Mouse (Mus musculus) heart, postnatal 36 days (tissue): ENCODE data around the gene Eps8l1. TPM values are rescaled to one million over a fixed set of nuclear protein-coding genes. Genes with fewer than 3 reads are reported as not detected.

ENCODE experiments used
- DNase-seq, 2 experiments: peaks; one replicate each; pipeline ENCODE4 v3.0.0; 2021 to 2022
- intact Hi-C: fragments of 180-260 bp; cut with DNase I; formaldehyde crosslinking; loops from one replicate; pipeline ENCODE4 v1.15.1; 2025
- total RNA-seq, 2 experiments: library from RNA; stranded (reverse); gene quantifications; 2 replicates each; pipeline ENCODE4 v1.2.3; 2021

Eps8l1 gene
- total RNA-seq, 2 experiments from 2014 or later = 1.5 to 3.5 TPM

DNA sequence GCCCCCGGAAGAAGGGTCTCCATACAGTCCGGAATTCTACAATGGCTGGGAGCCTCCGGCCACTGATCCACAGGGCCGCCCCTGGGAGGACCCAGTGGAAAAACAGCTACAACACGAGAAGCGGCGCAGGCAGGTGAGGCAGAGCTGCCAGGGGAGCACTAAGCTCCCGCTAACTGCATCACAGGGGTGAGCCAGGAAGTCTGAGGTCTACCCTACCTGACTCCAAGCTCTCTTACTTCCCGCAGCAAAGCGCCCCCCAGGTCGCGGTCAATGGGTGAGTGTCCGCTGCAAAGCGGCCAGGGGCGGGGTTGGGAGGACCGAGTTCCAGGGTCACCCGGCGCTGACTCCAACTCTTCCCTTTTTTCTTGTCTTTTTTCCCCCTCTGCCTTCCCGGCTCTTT lies 13.5 kb downstream of the Eps8l1 start:
- no peak for DNase-seq
- intact Hi-C loops = loop anchor here (2.0 to 5.0 kb wide), 3 partner anchors 177 to 372 kb away; no protein-coding TSS in a partner anchor

DNA sequence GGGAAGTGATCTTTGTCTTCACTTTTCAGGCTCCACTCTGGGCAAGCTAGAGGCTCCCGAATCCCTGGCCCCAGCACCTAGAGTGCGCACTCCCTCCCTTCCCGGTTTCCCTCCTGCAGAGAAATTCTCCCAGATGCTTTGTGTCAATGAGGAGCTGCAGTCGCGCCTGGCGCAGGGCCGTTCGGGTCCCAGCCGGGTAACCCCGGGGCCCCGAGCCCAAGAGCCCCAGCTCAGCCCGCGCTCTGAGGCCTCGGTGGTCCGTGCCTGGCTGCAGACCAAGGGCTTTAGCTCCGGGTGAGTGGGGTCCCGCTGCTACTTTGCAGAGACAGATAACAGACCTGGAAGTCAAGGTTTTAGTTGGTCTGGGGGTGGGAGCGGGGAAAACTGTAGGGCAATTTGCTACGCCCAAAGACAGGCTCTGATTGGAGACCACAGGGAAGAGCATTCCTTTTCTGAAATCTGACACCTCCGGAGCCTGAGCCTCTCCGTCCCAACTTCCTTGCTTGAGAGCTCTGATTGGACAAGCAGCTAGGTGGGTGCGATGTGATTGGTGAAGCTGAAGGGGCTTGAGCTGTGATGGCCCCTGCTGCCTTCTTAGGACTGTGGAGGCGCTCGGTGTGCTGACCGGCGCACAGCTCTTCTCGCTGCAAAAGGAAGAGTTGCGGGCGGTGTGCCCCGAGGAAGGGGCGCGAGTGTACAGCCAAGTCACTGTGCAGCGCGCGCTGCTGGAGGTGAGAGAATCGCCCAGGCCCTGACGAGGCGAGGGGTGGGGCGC lies 17.7 kb downstream of the Eps8l1 start:
- peak; percentile 72 to 78 for DNase-seq
- intact Hi-C loops = loop anchor here (2.0 to 5.0 kb wide), 2 partner anchors 34 to 47 kb away; partner anchors contain the start of gene Tnni3

DNA sequence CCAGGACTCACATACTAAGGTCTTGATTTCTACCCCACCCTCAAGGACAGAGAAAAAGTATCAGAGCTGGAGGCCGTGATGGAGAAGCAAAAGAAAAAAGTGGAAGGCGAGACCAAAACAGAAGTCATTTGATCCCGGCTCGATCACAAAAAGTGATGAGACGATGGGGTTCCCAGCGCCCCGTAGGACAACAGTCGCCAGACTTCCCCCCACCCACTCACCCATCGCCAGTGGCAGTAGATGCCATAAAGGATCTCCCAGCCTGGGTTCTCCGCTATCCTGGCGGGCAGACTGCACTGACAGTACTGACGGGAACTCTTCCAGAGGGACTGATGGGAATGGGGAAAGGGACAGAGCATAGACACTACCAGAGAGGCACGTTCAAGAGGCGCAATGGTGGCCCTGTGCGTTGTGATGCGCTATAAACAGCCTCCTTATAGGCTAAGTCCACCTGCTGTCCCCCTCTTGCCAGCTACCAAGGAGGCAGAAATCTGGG lies 18.4 kb downstream of the Eps8l1 start:
- intact Hi-C loops = loop anchor here (2.0 to 5.0 kb wide), 2 partner anchors 33 to 46 kb away; partner anchors contain the start of gene Tnni3
- DNase-seq = no peak

DNA sequence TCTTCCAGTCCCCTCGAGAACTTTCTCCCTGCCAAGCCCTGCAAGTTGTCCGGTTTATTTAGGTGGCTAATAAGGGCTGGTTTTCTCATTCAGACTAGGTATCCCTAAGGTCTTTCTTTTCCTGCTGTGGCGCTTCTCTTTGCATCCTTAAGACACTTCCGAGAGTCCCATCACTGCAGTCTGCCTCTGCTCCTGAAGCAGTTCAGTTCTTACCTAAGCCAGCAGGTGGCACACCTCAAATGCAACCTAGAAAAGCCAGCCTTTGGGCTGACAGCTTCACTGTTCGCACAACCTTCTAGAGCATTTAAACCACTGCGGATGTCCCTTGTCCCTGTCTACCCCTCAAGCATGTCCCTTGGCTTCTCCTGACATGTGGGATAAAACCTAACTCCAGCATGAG lies 19.2 kb downstream of the Eps8l1 start:
- intact Hi-C loops = loop anchor here (2.0 to 5.0 kb wide), 2 partner anchors 33 to 45 kb away; partner anchors contain the start of gene Tnni3
- DNase-seq = peak in 1 of 2 experiments; percentile 48

DNA sequence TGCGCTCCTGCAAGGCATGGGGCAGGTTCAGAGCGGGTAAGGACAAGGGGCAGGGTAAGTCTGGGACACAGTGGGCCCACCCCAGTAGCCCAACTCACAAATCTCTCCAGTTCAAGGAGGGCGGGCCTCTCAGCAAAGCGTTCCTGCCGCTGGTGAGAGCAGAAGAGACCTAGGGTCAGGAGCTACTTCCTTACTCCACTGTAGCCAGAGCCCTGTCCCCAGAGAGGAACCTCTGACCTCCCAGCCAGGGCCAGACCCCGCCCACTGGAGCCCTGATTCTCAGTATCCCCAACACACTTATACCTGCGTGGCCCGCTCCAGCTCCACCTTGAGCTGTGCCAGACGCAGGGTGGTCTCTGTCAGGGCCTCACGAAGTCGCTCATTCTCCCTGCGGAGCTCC lies 21.8 kb downstream of the Eps8l1 start:
- intact Hi-C loops = no loop called here
- DNase-seq = no peak

DNA sequence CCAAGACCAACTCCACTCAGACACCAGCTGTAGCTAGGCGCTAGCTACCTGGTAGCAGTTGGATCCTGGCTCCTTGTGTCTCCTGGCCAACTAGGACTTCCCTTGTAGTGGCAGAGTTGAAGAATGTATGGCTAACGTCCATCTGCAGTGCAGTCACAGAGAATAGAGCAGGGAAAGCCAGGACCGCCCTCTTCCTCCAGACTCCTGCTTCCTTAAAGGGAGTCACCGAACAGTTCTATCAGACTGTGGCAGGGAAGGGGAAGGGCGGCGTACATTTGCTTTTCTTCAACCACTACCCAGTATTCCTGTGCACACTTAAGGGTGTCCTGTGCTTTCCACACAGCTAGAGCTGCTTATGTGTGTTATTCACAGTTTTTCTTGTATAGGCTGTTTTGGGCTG lies 30.8 kb downstream of the Eps8l1 start:
- peak in 1 of 2 experiments; percentile 59 for DNase-seq
- intact Hi-C loops = loop anchor here (10.0 kb wide), 2 partner anchors 433 to 573 kb away; partner anchors contain the start of genes Nat14, Ssc5d and U2af2

DNA sequence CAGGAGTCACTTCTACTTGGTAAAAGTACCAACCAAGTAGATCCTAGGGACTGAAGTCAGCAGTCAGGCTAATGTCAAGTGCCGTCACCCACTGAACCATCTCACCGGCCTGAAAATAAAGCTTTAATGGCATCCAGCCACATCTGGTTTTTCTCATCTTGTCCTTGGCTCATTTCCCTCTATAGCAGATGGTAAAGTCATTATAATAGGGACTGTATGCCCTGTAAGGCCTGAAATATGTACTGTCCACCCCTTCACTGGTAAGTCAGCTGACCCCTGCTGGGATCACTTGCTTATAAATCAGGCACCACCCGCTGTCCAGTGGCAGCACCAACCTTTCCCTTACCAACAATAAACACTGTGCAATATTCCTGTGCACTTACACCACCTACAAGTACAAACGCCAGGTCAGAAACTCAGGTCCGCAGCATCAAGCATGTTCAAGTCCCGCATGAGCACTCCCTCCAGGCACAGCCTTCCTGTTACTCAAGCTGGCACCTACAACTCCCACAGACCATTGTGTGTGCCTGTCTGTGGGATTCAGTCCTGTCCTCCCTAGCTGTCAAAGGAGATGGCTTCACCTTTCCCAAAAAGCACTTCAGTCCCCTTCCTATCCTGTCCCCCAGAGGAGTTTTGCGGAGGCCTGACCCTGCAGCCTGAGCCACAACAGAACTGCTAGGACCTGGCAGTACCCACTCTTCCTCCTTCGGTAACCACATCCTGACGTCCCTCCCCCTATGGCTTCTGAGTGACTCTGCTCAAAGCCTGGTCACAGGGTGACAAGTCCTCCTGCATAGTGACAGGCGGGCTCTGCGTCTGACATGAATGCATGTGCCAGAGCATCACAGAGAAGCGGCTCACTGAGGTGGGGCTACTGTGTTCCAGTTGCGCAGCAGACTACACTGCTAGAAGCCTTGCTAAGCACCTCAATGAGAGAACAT lies 32.1 kb downstream of the Eps8l1 start:
- DNase-seq = no peak
- intact Hi-C loops = loop anchor here (10.0 kb wide), 2 partner anchors 432 to 572 kb away; partner anchors contain the start of genes Nat14, Ssc5d and U2af2

DNA sequence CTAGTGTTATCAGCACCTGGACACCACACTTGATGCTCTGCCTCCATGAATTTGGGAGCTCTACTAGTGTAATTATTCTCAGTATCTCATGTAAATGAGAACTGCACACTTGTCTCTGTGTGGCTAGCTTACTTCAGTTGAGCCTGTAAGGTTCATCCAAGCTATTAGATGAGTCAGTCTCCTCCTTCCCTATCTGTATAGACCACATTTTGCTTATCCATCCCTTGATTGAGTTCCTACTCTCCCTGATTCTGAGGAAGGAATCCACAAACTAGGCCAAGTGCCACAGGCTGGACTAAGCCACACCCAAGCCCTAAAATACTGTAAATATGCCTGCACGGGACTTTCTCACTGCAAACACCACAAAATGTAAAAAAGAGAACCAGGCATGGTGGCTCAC lies 33.5 kb downstream of the Eps8l1 start:
- intact Hi-C loops = loop anchor here (10.0 kb wide), 2 partner anchors 431 to 571 kb away; partner anchors contain the start of genes Nat14, Ssc5d and U2af2
- no peak for DNase-seq

DNA sequence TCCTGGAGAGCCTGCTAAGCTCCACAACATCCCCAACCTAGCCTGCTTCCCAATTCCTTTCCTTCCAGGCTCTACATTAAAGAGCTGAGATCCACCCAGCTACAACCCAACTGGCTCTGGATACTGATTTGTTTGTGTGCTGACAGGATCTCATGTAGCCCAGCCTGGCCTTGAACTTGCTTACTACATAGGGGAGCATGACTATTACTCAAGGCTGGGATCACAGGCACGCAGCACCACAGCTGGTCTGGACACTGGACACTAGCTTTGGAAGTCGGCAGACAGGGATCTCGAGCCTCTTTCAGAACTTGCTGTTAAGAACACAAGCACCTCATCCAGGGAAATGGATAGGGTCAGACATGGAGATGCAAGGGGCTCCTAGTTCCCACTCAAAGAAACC lies 36.0 kb downstream of the Eps8l1 start:
- no peak for DNase-seq
- intact Hi-C loops = loop anchor here (5.0 to 10.0 kb wide), 3 partner anchors 428 to 1209 kb away; partner anchors contain the start of genes Myadm, Nat14, Prkcg and Ssc5d

DNA sequence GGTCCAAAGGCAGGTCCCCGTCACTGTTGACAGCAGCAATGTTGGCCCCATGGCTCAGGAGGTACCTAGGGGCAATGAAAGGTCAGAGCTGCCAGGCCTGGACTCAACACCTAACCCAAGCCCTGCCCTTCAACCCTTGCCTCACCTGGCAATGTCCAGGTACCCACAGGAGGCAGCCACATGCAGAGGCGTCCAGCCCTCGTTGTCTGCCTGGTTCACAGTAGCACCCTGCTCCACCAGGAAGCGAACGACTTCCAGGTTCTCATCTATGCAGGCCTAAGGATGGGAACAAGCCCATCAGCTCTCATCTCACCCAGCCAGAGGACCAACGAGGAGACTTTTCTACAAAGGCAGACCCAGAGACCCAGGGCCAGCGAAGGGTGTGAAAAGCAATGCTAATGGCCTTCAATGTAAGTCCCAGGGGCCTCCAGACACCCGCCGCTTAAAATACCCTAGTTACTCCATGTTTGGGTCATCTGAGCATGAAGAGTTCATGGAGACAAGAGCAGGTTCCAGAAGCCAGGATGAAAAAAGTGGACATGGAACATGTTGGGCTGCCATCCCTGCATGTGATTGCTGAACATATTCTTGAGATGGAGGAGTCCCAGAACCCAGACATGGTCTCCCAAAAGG lies 36.9 kb downstream of the Eps8l1 start:
- DNase-seq = no peak
- intact Hi-C loops = loop anchor here (5.0 to 10.0 kb wide), 3 partner anchors 427 to 1210 kb away; partner anchors contain the start of genes Myadm, Nat14, Prkcg and Ssc5d

DNA sequence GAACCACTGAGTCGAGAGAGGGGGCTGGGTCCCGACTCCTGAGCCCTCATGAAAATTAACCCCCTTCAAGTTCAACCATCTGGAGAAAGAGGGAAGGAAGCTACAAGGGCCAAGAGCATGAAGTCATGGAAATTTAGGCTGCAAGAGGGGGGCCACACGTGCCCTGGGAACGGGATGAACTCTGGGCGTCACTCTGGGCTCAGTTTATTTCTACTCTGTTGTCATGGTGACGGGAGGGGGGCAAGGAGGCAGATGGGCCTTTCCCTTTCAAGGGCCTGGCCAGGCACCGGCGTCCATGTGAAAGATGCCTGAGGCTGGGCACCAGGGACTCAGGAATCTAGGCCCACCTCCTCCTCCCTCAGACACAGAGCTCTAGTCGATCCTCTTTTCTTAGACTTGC lies 37.8 kb downstream of the Eps8l1 start:
- intact Hi-C loops = loop anchor here (5.0 to 10.0 kb wide), 3 partner anchors 427 to 1211 kb away; partner anchors contain the start of genes Myadm, Nat14, Prkcg and Ssc5d

DNA sequence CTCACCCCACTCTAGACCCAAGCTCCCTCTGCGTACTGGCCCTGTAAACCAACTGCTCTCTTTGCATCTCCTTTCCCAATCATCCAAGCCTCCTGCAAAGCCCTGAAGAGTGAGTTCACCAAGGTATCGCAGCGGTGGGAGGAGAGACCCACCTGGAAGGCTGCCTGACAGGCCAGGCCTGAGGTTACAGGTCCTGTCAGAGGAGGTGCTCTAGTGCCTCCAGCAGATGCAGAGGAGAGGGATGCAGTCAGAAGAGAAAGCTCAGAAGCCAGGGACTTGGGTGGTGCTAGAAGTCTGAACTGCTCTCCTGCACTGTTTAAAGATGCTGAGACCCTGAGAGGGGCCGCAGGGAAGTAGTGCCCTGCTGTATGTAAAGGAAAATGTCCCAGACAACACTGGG lies 38.6 kb downstream of the Eps8l1 start:
- intact Hi-C loops = loop anchor here (5.0 to 10.0 kb wide), 3 partner anchors 426 to 1212 kb away; partner anchors contain the start of genes Myadm, Nat14, Prkcg and Ssc5d
- no peak for DNase-seq

More for the DNA sequence above, 37.8 kb downstream of the Eps8l1 start:
- peak; percentile 74 to 83 for DNase-seq

DNA sequence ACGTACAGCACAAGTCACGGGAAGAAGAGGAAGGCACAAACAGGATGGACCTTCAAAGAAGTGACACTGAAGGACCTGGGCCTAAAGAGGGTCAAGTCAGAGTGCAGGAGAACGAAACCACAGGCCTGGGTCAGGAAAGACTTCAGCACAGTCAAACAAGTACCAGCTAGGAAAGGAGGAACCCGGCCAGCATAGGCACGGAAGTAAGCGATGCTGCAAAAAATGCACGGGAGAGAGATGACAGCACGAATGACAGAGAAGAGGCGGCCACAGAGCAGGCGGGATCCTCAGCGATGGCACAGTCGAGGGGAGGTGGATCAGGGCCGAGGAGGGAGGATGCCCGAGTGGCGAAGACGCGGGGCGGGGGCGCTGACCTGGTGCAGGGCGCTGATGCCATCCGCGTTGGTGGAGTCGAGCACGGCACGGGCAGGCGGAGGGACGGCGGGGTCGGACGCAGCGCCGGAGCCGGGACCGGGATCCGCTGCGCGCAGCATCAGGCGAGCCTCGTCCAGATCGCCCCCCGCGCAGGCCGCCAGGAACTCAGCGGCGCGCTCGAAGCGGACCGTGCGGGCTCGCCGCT lies 40.5 kb downstream of the Eps8l1 start:
- intact Hi-C loops = no loop called here
- peak; percentile 52 to 62 for DNase-seq

DNA sequence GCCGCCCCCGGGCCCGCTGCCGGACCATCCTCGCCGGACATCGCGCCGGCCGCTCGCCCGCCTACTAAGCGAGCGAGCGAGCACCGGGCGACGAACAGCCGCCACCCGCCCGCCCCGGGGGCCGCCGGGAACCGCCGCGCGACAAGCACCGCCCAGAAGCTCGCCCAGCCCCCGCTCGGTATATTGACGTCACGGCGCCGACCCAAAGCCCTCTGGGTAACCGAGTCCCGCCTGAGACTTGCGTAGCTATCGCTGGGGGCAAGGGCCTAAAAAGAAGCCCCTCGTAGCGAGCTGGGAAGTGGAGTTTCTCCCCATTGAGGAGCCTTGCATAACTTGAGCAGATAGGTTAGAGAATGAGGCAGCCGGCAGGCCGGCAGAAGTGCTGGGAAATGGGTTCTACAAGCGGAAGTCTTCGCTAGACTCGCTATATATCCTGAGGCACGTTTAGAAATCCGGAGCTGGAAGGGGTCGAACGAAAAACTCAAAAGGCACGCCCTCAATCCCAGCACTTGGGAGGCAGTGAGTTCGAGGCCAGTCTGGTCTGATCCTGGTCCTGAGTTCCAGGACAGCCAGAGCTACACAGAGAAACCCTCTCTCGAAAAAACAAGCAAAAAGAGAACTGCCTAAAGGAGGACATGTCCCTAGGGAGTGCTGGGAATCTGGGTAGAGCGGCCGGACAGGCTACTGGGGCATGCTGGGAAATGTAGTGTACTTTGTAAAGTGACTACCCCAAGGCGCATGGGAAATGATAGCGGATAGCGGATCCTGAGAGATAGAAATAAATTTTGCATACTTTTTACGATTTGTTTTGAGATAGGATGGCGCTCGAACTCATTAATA lies 41.3 kb downstream of the Eps8l1 start, which contains the start of gene Ppp1r12c:
Gene Ppp1r12c, minus strand, starts transcription at position 123 of the 840 bp plus-strand sequence.
- DNase-seq = peak; percentile 96 to 98
- intact Hi-C loops = no loop called here

DNA sequence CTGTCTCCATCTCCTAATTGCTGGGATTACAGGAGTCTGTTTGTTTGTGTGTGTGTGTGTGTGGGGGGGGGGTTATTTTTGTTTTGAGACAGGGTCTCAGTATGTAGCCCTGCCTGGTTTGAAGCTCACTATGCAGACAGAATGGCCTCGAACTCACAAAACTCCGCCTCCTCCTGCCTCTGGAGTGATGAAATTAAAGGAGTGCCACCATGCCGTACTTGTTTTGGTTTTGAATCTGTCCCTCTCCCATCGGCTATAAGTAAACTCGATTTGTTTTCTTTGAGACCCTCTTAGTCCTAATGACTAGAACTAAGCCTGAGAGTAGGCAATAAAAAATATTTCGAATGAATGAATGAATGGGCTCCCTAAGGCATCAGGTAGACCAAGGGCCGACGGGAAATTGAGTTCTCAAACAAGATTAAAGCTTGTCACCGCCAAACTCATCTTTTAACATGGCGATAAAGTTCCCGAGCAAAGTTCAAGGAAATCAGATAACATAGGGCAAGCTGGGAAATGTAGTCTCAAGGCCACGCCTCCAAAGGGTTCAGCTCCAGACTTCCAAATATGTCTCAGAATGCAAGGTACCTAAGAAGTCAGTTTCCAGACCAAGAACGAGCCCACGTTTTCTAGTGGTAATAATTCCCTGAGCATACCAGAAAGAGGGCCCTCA lies 42.1 kb downstream of the Eps8l1 start:
- no peak for DNase-seq
- intact Hi-C loops = no loop called here

DNA sequence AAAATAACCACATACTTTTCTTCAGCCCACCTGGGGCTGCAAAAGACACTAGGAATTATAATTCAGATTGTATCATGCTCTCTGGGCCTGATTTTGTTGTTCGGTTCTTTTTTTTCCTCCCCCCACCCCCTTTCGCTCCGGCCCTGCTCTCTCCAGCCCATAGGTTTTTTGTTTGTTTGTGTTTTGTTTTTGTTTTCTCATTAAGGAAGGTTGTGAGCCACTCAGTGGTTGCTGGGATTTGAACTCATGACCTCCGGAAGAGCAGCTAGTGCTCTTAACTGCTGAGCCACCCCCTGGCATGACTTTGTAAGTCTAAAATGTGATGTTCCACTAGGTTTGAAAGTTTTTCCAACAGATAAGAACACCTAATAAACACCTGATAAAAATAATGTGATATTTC lies 42.6 kb downstream of the Eps8l1 start:
- intact Hi-C loops = no loop called here
- no peak for DNase-seq

DNA sequence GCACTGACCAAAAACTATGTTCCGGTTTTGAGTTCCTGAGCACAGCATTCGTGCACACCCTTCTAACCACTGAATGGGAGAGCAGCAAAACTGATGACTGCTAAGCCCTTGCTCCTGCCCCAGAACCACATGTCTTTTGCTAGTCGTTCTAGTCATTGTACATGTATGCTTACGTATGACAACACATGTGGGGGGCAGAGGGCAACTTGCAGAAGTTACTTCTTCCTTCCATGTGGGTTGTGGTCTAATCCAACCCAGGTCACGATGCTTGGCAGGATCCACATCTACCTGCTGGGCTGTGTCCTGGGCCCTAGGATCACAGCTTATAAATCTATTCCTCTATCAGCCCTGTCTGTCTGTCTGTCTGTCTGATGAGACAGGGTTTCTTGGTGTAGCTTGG lies 43.4 kb downstream of the Eps8l1 start:
- intact Hi-C loops = no loop called here

More for the DNA sequence above, 43.4 kb downstream of the Eps8l1 start:
- no peak for DNase-seq
